Mouse (Mus musculus) gastrocnemius, postnatal 36 days (tissue): Measurements from ENCODE around the gene Gm21680. TPM values are rescaled to one million over a fixed set of nuclear protein-coding genes. Genes with fewer than 3 reads are reported as not detected.
"Not testable (repeated sequence)": the region's sequence is repeated elsewhere in the genome, so short reads cannot be mapped to it uniquely, and the experiment has no call there.

Experiments used
- DNase-seq, 2 experiments: peaks; one replicate each; pipeline ENCODE4 v3.0.0; 2022
- intact Hi-C: fragments of 180-260 bp; cut with DNase I; formaldehyde crosslinking; loops from one replicate; pipeline ENCODE4 v1.15.1; 2025
- long read RNA-seq, 2 experiments: library from polyadenylated mRNA; stranded (forward); transcript quantifications; one replicate each; pipeline ENCODE4 v2.0.0; 2021
- total RNA-seq, 2 experiments: library from RNA; stranded (reverse); gene quantifications; 2 replicates each; pipeline ENCODE4 v1.2.3; 2021

The Gm21680 gene
- total RNA-seq = not detected
- long read RNA-seq, experiment 1 = 0 reads
- long read RNA-seq, experiment 2 = 0 reads

DNA sequence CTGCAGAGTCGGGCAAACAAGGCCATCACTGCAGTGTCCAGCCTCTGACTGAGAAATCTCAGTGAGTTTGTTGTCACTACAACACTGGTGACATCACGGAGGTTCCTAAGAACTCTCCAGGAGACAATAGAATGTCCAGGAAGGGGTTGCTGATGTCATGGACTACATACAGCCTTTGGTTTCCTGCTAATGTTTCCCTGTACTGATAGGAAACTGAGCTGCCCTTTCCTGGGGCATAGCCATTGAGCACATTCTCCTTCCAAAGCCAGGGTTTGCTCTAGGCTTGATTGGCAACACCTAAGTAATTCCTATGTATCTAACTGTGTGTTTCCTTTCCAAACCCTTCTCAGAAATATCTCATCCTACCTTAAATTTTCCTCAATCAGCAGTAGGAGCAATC lies at the start of gene Gm21680:
Gene Gm21680 (minus strand): TSS at position 101 of the 400 bp plus-strand sequence.
- intact Hi-C loops, DNase-seq: not testable (repeated sequence)

DNA sequence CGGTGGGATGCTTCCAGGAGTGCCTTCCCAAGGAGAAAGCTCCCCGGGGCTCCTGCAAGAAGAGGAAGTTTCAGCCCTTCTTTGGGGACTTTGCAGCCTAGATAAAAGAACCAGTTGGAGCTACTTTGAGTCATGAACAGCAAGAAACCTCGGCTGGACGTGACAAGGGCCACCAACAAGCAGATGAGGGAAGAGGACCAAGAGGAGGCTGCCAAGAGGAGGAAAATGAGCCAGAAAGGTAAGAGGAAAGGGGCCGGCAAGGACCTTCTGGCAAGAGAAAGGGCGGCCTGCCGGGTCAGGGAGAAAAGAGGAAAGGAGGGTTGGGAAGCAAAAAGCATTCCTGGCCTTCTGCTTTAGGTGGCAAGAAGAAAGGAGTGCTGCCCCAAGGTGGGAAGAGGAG lies 35.2 kb upstream of the Gm21680 start:
- DNase-seq, intact Hi-C loops: not testable (repeated sequence)

DNA sequence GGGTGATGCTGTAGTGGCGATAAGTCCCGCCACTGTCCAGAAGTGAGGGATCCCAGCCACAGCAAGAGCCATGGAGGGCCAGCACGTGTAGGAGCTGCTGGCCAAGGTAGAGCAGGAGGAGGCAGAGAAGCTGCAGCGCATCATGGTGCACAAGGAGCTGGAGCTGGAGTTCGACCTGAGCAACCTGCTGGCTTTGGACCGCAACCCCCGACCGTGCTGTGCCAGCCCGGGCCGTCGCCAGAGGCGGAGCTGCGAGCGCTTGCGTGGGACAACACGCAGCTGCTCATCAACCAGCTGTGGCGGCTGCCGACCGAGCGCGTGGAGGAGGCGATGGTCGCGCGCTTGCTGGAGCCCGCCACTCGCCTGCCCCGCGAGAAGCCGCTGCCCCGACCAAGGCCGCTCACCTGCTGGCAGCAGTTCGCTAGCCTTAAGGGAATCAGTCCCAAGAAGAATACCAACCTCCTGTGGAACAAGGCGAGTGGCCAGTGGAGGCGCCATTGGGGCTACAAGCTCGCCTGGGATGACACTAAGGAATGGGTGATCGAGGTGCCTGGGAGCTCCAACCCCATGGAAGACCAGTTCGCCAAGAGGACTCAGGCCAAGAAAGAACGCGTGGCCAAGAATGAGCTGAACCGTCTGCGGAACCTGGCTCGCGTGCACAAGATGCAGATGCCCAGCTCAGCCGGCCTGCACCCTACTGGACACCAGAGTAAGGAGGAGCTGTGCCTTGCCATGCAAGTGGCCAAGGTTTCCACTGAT lies 34.7 kb upstream of the Gm21680 start:
- intact Hi-C loops, DNase-seq: not testable (repeated sequence)

DNA sequence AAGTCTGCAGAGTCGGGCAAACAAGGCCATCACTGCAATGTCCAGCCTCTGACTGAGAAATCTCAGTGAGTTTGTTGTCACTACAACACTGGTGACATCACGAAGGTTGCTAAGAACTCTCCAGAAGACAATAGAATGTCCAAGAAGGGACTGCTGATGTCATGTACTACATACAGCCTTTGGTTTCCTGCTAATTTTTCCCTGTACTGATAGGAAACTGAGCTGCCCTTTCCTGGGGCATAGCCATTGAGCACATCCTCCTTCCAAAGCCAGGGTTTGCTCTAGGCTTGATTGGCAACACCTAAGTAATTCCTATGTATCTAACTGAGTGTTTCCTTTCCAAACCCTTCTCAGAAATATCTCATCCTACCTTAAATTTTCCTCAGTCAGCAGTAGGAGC lies 32.2 kb upstream of the Gm21680 start, which contains the start of gene Gm1979:
Gene Gm1979 (minus strand): TSS at position 101 of the 400 bp plus-strand sequence.
- intact Hi-C loops, DNase-seq: not testable (repeated sequence)

DNA sequence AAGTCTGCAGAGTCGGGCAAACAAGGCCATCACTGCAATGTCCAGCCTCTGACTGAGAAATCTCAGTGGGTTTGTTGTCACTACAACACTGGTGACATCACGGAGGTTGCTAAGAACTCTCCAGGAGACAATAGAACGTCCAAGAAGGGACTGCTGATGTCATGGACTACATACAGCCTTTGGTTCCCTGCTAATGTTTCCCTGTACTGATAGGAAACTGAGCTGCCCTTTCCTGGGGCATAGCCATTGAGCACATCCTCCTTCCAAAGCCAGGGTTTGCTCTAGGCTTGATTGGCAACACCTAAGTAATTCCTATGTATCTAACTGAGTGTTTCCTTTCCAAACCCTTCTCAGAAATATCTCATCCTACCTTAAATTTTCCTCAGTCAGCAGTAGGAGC lies 16.1 kb upstream of the Gm21680 start, which contains the start of gene Gm21698:
Gene Gm21698 (minus strand): TSS at position 101 of the 400 bp plus-strand sequence.
- DNase-seq, intact Hi-C loops: not testable (repeated sequence)

DNA sequence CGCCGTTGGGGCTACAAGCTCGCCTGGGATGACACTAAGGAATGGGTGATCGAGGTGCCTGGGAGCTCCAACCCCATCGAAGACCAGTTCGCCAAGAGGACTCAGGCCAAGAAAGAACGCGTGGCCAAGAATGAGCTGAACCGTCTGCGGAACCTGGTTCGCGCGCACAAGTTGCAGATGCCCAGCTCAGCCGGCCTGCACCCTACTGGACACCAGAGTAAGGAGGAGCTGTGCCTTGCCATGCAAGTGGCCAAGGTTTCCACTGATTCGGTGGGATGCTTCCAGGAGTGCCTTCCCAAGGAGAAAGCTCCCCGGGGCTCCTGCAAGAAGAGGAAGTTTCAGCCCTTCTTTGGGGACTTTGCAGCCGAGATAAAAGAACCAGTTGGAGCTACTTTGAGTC lies 15.4 kb downstream of the Gm21680 start:
- intact Hi-C loops, DNase-seq: not testable (repeated sequence)

DNA sequence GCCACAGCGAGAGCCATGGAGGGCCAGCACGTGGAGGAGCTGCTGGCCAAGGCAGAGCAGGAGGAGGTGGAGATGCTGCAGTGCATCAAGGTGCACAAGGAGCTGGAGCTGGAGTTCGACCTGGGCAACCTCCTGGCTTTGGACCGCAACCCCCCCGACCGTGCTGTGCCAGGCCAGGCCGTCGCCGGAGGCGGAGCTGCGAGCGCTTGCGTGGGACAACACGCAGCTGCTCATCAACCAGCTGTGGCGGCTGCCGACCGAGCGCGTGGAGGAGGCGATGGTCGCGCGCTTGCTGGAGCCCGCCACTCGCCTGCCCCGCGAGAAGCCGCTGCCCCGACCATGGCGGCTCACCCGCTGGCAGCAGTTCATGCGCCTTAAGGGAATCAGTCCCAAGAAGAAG lies 15.9 kb downstream of the Gm21680 start:
- intact Hi-C loops, DNase-seq: not testable (repeated sequence)

DNA sequence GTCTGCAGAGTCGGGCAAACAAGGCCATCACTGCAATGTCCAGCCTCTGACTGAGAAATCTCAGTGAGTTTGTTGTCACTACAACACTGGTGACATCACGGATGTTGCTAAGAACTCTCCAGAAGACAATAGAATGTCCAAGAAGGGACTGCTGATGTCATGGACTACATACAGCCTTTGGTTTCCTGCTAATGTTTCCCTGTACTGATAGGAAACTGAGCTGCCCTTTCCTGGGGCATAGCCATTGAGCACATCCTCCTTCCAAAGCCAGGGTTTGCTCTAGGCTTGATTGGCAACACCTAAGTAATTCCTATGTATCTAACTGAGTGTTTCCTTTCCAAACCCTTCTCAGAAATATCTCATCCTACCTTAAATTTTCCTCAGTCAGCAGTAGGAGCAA lies 18.1 kb downstream of the Gm21680 start, which contains the start of gene Gm21671:
Gene Gm21671 (minus strand): TSS at position 101 of the 400 bp plus-strand sequence.
- DNase-seq, intact Hi-C loops: not testable (repeated sequence)

DNA sequence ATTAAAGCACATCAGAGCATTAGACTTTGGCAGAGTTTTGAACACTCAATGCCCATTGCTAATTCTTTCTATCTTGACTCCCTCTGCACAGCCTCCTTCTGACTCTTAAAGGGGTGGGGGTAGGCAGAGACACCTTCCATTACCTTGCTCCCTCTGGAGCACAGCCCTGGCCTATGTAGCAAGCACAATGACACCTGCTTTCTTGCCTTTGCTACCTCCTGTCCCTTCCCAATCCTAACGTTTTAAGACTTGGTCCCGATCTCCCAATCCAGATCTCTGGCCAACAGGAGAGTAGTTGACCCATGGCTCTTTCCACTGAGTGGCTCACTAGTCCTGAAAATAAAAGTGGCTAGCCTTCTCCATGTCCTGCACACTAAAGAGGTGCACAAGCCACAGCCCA lies 27.1 kb downstream of the Gm21680 start:
- DNase-seq, intact Hi-C loops: not testable (repeated sequence)

DNA sequence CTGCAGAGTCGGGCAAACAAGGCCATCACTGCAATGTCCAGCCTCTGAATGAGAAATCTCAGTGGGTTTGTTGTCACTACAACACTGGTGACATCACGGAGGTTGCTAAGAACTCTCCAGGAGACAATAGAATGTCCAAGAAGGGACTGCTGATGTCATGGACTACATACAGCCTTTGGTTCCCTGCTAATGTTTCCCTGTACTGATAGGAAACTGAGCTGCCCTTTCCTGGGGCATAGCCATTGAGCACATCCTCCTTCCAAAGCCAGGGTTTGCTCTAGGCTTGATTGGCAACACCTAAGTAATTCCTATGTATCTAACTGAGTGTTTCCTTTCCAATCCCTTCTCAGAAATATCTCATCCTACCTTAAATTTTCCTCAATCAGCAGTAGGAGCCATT lies 30.2 kb downstream of the Gm21680 start, which contains the start of gene Gm21663:
Gene Gm21663 (minus strand): TSS at position 101 of the 400 bp plus-strand sequence.
- intact Hi-C loops, DNase-seq: not testable (repeated sequence)

Other genes starting within 250 kb of the Gm21680 start
- 1 to 10 TPM; 1.7 to 6.6 TPM for gene Actr3b, start 212.7 kb downstream of the Gm21680 start, total RNA-seq
- not detected for gene Gm21663, start 30.3 kb downstream of the Gm21680 start, total RNA-seq
- not detected for gene Gm21671, start 18.2 kb downstream of the Gm21680 start, total RNA-seq
- not detected for gene Gm21698, start 16.0 kb upstream of the Gm21680 start, total RNA-seq
- gene Gm1979, start 32.1 kb upstream of the Gm21680 start, total RNA-seq = not detected
- not detected for gene Gm5862, start 50.3 kb upstream of the Gm21680 start, total RNA-seq
- not detected for gene Speer4a, start 66.9 kb upstream of the Gm21680 start, total RNA-seq
- not detected for gene Gm7347, start 85.9 kb upstream of the Gm21680 start, total RNA-seq
- gene Gm10471, start 116.6 kb upstream of the Gm21680 start, total RNA-seq = not detected
- gene 5031410I06Rik, start 132.7 kb upstream of the Gm21680 start, total RNA-seq = not detected
- gene Gm10220, start 148.8 kb upstream of the Gm21680 start, total RNA-seq = not detected